Mouse (Mus musculus) T-helper 17 cell (primary cell): ENCODE results near the gene Ttc3.
"Not testable (repeated sequence)": the region's sequence is repeated elsewhere in the genome, so short reads cannot be mapped to it uniquely, and the experiment has no call there.

Source experiments
- in situ Hi-C, 2 experiments: fragments of 300-600 bp; cut with MboI, MseI; formaldehyde crosslinking; loops; 1 replicate in 1 of 2; 2 replicates in 1 of 2; pipeline ENCODE4 v1.15.1; 2025; ENCODE audit warnings: high pct_unique_total_duplicates in 2 of 2

Gene Ttc3

DNA sequence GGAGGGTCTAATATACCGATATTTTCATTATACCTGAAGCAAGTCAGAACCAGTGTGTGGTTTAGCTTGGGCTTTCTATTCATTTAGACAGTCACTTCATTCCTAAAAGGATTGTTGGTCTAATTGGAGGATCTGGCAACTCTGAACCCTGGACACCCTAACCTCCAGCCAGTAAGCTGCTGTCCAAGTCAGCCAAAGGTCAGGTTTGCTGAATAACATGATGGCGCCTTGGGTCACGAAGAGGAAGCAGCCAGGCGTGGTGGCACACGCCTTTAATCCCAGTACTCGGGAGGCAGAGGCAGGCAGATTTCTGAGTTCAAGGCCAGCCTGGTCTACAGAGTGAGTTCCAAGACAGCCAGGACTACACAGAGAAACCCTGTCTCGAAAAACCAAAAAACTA lies 126.8 kb downstream of the Ttc3 start:
- in situ Hi-C loops = not testable (repeated sequence)

DNA sequence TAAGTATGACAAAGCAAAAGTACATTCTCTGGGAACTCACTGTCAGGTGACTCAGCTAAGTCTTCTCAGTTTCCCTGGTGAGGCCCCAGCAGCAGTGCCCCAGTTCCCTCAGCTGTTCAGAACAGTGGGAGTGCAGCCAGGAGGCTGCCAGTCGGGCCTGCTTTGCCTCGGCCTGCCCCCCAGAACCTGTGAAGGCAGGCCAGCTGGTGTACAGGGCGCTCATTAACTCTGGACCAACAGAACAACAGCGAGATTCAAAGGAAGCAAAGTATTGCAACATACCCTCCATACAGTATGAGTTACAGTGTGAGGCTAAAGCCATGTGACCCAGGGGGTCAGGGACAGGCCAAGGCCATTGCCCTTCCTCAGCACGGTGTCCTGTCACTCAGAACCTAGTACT lies 127.5 kb downstream of the Ttc3 start:
- in situ Hi-C loops = no loop called here

DNA sequence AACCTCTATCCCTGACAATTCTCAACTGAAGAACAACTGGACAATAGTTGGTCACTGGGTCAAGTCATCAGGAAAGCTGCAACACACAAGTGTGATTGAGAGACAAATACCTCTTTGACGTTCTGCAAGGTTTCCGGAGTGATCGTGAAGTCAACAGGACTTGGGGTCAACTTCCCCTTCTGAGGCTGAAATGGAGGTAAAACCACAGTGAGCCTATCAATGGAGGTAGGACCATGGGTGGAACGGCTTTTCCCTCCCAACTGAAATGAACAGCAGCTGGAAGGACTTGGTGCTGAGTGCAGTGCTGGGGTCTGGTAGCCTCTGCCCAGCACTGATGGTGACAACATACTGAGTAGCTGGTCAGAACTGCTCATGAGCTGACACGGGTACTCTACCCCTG lies 133.8 kb downstream of the Ttc3 start:
- in situ Hi-C loops = no loop called here

DNA sequence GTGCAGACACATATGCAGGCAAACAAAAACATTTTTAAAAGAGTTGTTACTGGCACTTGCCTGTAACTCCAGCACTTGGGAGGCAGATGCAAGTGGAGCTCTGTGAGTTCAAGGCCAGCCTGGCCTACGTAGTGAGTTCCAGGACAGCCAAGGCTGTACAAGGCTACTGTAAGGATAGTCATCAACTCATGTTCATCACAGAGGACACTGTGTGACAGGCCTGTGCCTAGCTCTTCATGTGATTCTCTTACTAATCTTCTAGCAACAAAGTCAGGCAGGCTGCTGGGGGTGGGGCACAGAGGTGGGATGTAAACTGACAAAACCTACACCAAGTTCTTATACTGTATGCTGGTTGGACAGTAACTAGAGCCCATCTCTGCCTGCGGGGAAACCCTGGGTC lies 136.7 kb downstream of the Ttc3 start:
- in situ Hi-C loops = no loop called here

- in situ Hi-C loops = no loop called here
Measured at GRCm38 (mm10) chr16:94508769-94509168, 138.4 kb downstream of the Ttc3 start.

GRCm38 (mm10) chr16:94509983-94510382 lies 139.6 kb downstream of the Ttc3 start:
- in situ Hi-C loops = no loop called here

- in situ Hi-C loops = no loop called here
Measured at GRCm38 (mm10) chr16:94517606-94518005, 147.2 kb downstream of the Ttc3 start.
